Mouse (Mus musculus) duodenum, adult 2 months (tissue): Measurements from ENCODE around the gene Pla2g3. TPM values are rescaled to one million over a fixed set of nuclear protein-coding genes. Genes with fewer than 3 reads are reported as not detected.

Experiments used
- polyA plus RNA-seq: library from polyadenylated mRNA; depleted of rRNA; stranded (reverse); fragments of >200 nt; gene quantifications from 2 replicates; pipeline ENCODE4 v1.2.3, GENCODE M21; 2012; ENCODE audit warnings: low replicate concordance; rRNA removed

Gene Pla2g3
- polyA plus RNA-seq: 0.40 and 0.54 TPM in 2 replicates

GRCm38 (mm10) chr11:3487952-3488570 is at the start of gene Pla2g3:
TSS of gene Pla2g3 (plus strand) at chr11:3488284.

DNA sequence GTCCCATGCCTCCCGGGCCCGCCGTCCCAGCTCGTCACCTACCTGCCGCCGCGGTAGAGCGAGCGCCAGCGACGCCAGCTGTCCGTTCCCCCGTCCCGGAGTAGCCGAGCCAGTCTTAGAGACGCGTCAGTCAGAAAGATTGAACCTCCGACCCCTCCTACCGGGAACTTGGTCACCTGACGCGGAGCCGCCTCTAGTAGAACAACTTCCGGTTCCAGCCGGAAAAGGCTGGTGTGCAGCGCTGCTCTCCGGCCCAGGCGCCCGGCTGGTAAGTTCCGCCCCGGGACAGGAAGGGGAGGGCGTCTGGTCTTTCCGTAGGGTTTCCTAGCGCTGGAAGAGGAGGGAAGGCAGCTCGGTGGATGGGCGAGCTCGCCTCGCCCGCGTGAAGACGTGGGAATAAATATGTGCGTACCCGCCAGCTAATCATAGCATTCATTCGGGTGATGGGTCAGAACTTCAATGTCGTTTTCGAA is 35.9 kb upstream of the Pla2g3 start, which contains the start of gene Rnf185:
Rnf185 (minus strand) TSS at position 197 of the 473 bp plus-strand sequence.

DNA sequence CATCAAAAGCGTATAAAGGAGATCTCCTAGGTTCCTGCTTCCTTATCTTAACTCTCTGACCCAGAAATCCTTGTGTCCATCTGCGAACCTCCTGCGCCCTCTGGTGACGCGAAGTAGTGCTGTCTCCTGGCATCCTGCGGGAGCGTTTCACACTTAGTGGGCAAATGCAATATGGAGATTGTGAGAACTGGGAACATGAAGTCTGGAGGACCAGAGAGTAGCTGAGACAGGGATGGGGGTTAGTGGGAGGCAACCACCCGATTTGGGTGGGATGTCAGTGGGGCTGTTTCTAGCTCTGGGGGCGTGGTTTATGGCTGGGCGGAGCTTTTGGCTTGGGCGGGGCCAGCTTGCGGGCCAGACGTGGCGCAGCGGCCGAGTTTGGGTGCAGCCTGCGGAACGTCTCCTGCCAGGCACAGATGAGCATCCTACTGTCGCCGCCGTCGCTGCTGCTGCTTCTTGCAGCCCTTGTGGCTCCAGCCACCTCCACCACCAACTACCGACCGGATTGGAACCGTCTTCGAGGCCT is 26.5 kb downstream of the Pla2g3 start, which contains the start of gene Selenom:
Selenom (plus strand) TSS at position 156 of the 526 bp plus-strand sequence.

DNA sequence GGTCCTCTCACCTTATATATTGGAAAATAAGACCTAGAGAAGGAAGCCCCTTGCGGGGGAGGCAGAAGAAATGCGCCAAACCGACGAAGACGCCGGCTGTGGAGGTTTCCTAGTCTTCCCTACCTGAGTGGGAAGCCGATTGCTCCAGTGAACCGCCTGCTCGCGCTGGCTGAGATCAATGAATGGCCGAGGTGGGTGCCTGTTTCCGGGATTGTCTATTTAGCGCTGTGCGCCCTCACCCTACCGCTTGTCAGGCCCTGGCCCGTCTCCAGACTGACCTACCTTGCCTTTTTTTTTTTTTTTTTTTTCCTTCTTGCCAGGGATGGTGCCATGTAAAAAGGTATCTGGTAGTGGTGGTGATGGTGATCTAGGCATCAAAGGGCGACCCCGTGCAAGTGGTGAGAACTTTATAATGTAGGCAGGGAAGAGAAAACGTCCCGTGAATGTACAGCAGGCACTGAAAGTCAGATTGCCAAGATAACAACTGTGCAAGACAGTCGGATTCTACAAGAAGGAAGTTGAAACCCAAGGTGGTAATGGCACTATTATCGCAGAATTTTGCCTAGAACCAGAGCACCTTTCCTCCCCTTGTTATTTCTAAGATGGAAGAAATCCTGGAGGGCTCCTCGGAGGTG is 52.5 kb downstream of the Pla2g3 start, which contains the start of gene Smtn:
Smtn (minus strand) TSS at position 162 of the 635 bp plus-strand sequence.

Other genes with a start within 250 kb of the Pla2g3 start
- 3.3 and 3.5 TPM in 2 replicates for gene Drg1, start 221.9 kb upstream of the Pla2g3 start, polyA plus RNA-seq
- 11.2 and 16.9 TPM in 2 replicates for gene Patz1, start 199.4 kb upstream of the Pla2g3 start, polyA plus RNA-seq
- gene Pik3ip1, start 157.9 kb upstream of the Pla2g3 start, polyA plus RNA-seq: 6.7 and 8.3 TPM in 2 replicates
- 44.2 and 68.7 TPM in 2 replicates for gene Limk2, start 79.1 kb upstream of the Pla2g3 start, polyA plus RNA-seq
- 27.5 and 28.0 TPM in 2 replicates for gene Rnf185, start 35.9 kb upstream of the Pla2g3 start, polyA plus RNA-seq
- 20.9 and 23.9 TPM in 2 replicates for gene Inpp5j, start 16.5 kb downstream of the Pla2g3 start, polyA plus RNA-seq
- 139 and 181 TPM in 2 replicates for gene Selenom, start 26.4 kb downstream of the Pla2g3 start, polyA plus RNA-seq
- gene Smtn, start 52.3 kb downstream of the Pla2g3 start, polyA plus RNA-seq: 46.1 and 64.2 TPM in 2 replicates
- 1.7 and 2.8 TPM in 2 replicates for gene Morc2a, start 160.9 kb downstream of the Pla2g3 start, polyA plus RNA-seq